Mouse (Mus musculus) left cerebral cortex, adult 11 months (tissue): ENCODE measurements around the gene Camk2d.

Source experiments
- DNase-seq: peaks from one replicate; pipeline ENCODE4 v3.0.0; 2022; ENCODE audit warnings: low spot score

Camk2d gene

GRCm38 (mm10) chr3:126612748-126613509, 16.8 kb downstream of the Camk2d start:
- no peak for DNase-seq

- DNase-seq = no peak
Measured at GRCm38 (mm10) chr3:126613510-126614128, 17.5 kb downstream of the Camk2d start.

- DNase-seq = no peak
Measured at GRCm38 (mm10) chr3:126615306-126615705, 19.2 kb downstream of the Camk2d start.

GRCm38 (mm10) chr3:126620152-126620551, 24.1 kb downstream of the Camk2d start:
- DNase-seq = no peak

- no peak for DNase-seq
Measured at GRCm38 (mm10) chr3:126622509-126622908, 26.4 kb downstream of the Camk2d start.

- no peak for DNase-seq
Measured at GRCm38 (mm10) chr3:126624994-126625763, 29.1 kb downstream of the Camk2d start.

GRCm38 (mm10) chr3:126625764-126626040, 29.6 kb downstream of the Camk2d start:
- no peak for DNase-seq

GRCm38 (mm10) chr3:126627968-126628367, 31.9 kb downstream of the Camk2d start:
- no peak for DNase-seq

- no peak for DNase-seq
Measured at GRCm38 (mm10) chr3:126628380-126628779, 32.3 kb downstream of the Camk2d start.

GRCm38 (mm10) chr3:126629040-126629439, 32.9 kb downstream of the Camk2d start:
- no peak for DNase-seq

- no peak for DNase-seq
Measured at GRCm38 (mm10) chr3:126630111-126630869, 34.2 kb downstream of the Camk2d start.

GRCm38 (mm10) chr3:126631583-126631982, 35.5 kb downstream of the Camk2d start:
- DNase-seq = no peak

- no peak for DNase-seq
Measured at GRCm38 (mm10) chr3:126632580-126632979, 36.5 kb downstream of the Camk2d start.

GRCm38 (mm10) chr3:126634171-126634570, 38.1 kb downstream of the Camk2d start:
- DNase-seq = no peak

GRCm38 (mm10) chr3:126638259-126638658, 42.2 kb downstream of the Camk2d start:
- DNase-seq = no peak

GRCm38 (mm10) chr3:126639098-126639513, 43.0 kb downstream of the Camk2d start:
- no peak for DNase-seq

GRCm38 (mm10) chr3:126640443-126641251, 44.5 kb downstream of the Camk2d start:
- DNase-seq = no peak

GRCm38 (mm10) chr3:126641451-126641850, 45.3 kb downstream of the Camk2d start:
- DNase-seq = no peak

- no peak for DNase-seq
Measured at GRCm38 (mm10) chr3:126643071-126644010, 47.2 kb downstream of the Camk2d start.

GRCm38 (mm10) chr3:126650332-126650731, 54.2 kb downstream of the Camk2d start:
- no peak for DNase-seq
